Mouse (Mus musculus) limb, embryonic 11.5 days (tissue): ENCODE results near the gene Pik3ip1. TPM values are rescaled to one million over a fixed set of nuclear protein-coding genes. Genes with fewer than 3 reads are reported as not detected.

ENCODE experiments used
- ATAC-seq: fragments of 200-750 bp; cut with Nextera tagmentation; 2 replicates; pipeline ENCODE4 v1.8.0; 2017; ENCODE audit warnings: low read depth; ENCODE audit not compliant: insufficient number of reproducible peaks, low FRiP score, low TSS enrichment
- DNase-seq: peaks from one replicate; pipeline ENCODE4 v3.0.0-alpha.2; 2015; ENCODE audit warnings: low spot score
- H3K27ac ChIP-seq: fragments of 300-500 bp; sonication (generic); replicated peaks from 2 replicates; pipeline ENCODE4 v1.5.1; 2014; ENCODE audit warnings: low read depth, mild to moderate bottlenecking, low read length
- H3K27me3 ChIP-seq: fragments of 300-500 bp; sonication (generic); 2 replicates; pipeline ENCODE4 v1.6.1; 2014; ENCODE audit warnings: mild to moderate bottlenecking, low read length, mixed read lengths; ENCODE audit not compliant: control insufficient read depth, insufficient read depth
- H3K36me3 ChIP-seq: fragments of 300-500 bp; sonication (generic); 2 replicates; pipeline ENCODE4 v1.6.1; 2014; ENCODE audit warnings: mild to moderate bottlenecking, low read length, moderate library complexity, mixed read lengths; ENCODE audit not compliant: control insufficient read depth, insufficient read depth
- H3K4me1 ChIP-seq: fragments of 300-500 bp; sonication (generic); 2 replicates; pipeline ENCODE4 v1.6.1; 2014; ENCODE audit warnings: low read length, mixed read lengths; ENCODE audit not compliant: control insufficient read depth, insufficient read depth
- H3K4me2 ChIP-seq: fragments of 300-500 bp; sonication (generic); 2 replicates; pipeline ENCODE4 v1.6.1; 2014; ENCODE audit warnings: low read depth, mild to moderate bottlenecking, moderate library complexity; ENCODE audit not compliant: severe bottlenecking
- H3K4me3 ChIP-seq: fragments of 300-500 bp; sonication (generic); 2 replicates; pipeline ENCODE4 v1.5.1; 2014; ENCODE audit warnings: low read depth, low read length
- H3K9ac ChIP-seq: fragments of 300-500 bp; sonication (generic); 2 replicates; pipeline ENCODE4 v1.6.1; 2014; ENCODE audit warnings: mild to moderate bottlenecking, low read length
- H3K9me3 ChIP-seq: fragments of 300-500 bp; sonication (generic); 2 replicates; pipeline ENCODE4 v1.6.1; 2016; ENCODE audit warnings: low read length; ENCODE audit not compliant: control insufficient read depth
- WGBS: fragments of 180-500 bp; shearing (Covaris S2); extraction: QIAGEN DNeasy Blood & Tissue Kit; methylation state at CpG from one replicate; pipeline ENCODE4 v1.1.7; 2014; 5-methylcytosine and 5-hydroxymethylcytosine counted together
- polyA plus RNA-seq: library from polyadenylated mRNA; unstranded; fragments of >200 nt; fragmentation: Nextera tagmentation; extraction: Ambion mirVana; gene quantifications from 2 replicates; pipeline ENCODE4 v1.2.1, GENCODE M21; 2014

Pik3ip1 gene
- 10.2 and 11.5 TPM in 2 replicates for polyA plus RNA-seq

- ATAC-seq (no peak), DNase-seq (no peak)
- no peak within 1 kb of the TSS; the same call in 1 of the 2 replicates for H3K27ac ChIP-seq
- H3K4me2 ChIP-seq: peak within 1 kb of the TSS; percentile 92
- H3K27me3 ChIP-seq: no peaks in the 10 kb centered on the region
- peaks cover 3% of the 10 kb centered on the region; the same call in 1 of the 2 replicates for H3K4me1 ChIP-seq
- no peaks in the 10 kb centered on the region for H3K9me3 ChIP-seq
- H3K36me3 ChIP-seq: no peaks in the 10 kb centered on the region
- H3K9ac ChIP-seq: peak within 1 kb of the TSS; percentile 61
- H3K4me3 ChIP-seq: peak within 1 kb of the TSS; percentile 41
Measured at GRCm38 (mm10) chr11:3329891-3330451, at the start of gene Pik3ip1. TSS of gene Pik3ip1 (plus strand) at chr11:3330401.

GRCm38 (mm10) chr11:3282887-3283286 lies 47.3 kb upstream of the Pik3ip1 start:
- H3K9me3 ChIP-seq: no peaks in the 10 kb centered on the region
- H3K4me2 ChIP-seq: no peak overlapping the region

DNA sequence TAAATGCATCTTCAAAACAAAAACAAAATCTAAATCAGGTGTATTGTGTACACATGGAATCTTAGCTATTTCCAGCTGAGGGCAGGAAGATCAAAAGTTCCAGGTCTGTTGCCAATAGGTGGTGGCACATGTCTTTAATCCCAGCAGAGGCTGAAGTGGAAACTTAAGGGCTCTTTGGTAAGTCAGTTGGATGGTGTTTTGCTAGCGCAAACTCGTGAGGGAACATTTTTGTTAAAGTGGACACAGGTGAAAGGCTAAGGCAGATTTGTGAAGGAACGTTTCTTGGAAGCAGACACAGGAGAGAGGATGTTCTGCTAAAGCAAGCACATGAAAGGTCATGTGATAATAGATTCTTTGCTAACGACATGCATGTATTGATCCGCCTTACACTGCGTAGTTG lies 46.6 kb upstream of the Pik3ip1 start:
- no peak overlapping the region for H3K4me2 ChIP-seq
- H3K27ac ChIP-seq: no peak overlapping the region
- 89% methylated on average over 6 of the region's 6 CpGs for whole genome bisulfite sequencing
- no peaks in the 10 kb centered on the region for H3K36me3 ChIP-seq
- no peaks in the 10 kb centered on the region for H3K27me3 ChIP-seq
- ATAC-seq (no peak), DNase-seq (no peak)
- H3K4me3 ChIP-seq: no peak overlapping the region
- H3K9ac ChIP-seq: no peak overlapping the region
- no peaks in the 10 kb centered on the region for H3K9me3 ChIP-seq
- no peaks in the 10 kb centered on the region for H3K4me1 ChIP-seq

More at GRCm38 (mm10) chr11:3282887-3283286, 47.3 kb upstream of the Pik3ip1 start:
- Histone ChIP-seq H3K4me1 (no peaks in the 10 kb centered on the region), H3K27ac (no peak overlapping the region), H3K27me3 (no peaks in the 10 kb centered on the region), H3K36me3 (no peaks in the 10 kb centered on the region), H3K9ac (no peak overlapping the region), H3K4me3 (no peak overlapping the region)
- ATAC-seq: no peak
- no peak for DNase-seq
- WGBS: 89% methylated on average over 6 of the region's 6 CpGs

DNA sequence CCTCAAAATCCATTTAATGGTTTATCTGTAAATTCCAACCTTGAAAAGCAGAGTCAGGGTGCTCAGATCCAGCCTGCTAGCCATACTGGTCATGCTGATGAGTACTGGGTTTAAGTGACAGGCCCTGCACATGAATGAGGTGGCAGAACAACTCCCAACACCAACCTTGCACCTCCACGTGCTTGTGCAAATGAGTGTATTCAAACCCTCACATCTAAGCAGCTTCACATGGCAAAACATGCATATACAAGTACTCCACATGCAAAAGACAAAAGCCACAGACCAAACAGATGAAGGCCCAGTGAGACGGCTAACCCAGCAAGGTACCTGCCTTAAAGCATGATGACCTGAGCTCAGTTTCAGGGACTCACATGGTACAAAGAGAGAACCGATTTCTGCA lies 44.3 kb upstream of the Pik3ip1 start:
- DNase-seq: no peak
- H3K27ac ChIP-seq: no peak overlapping the region
- no peaks in the 10 kb centered on the region for H3K27me3 ChIP-seq
- no peak overlapping the region for H3K4me2 ChIP-seq
- no peak for ATAC-seq
- no peaks in the 10 kb centered on the region for H3K4me1 ChIP-seq
- 90% methylated on average over 3 of the region's 3 CpGs for WGBS
- H3K4me3 ChIP-seq: no peak overlapping the region
- no peaks in the 10 kb centered on the region for H3K36me3 ChIP-seq
- no peak overlapping the region for H3K9ac ChIP-seq
- H3K9me3 ChIP-seq: no peaks in the 10 kb centered on the region

DNA sequence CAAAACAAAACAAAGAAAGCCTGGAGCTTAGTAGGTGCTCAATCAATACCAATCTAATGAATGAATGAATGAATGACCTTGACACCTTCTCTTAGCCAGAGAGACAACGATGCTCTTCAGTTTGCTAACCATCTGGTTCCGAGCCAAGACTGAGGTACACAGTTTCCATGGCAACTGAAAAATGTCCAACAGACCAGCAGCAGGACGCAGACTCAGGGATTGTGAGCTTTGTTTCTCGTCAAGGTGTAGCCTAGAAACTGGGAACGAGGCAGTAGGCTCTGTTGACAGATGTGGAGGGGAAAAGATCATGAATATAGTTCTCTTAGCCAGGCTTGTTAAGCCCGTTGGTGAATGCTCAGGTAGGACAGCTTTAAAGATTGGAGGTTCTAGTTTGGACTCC lies 43.1 kb upstream of the Pik3ip1 start:
- DNase-seq: no peak
- H3K9ac ChIP-seq: no peak overlapping the region
- H3K36me3 ChIP-seq: 0 out of 2 replicates have a peak, but pooled peaks cover 5% of the 10 kb centered on the region
- H3K4me3 ChIP-seq: no peak overlapping the region
- ATAC-seq: no peak
- H3K27ac ChIP-seq: no peak overlapping the region
- H3K9me3 ChIP-seq: no peaks in the 10 kb centered on the region
- H3K27me3 ChIP-seq: no peaks in the 10 kb centered on the region
- WGBS: 50% methylated on average over 6 of the region's 6 CpGs
- H3K4me1 ChIP-seq: no peaks in the 10 kb centered on the region
- H3K4me2 ChIP-seq: no peak overlapping the region

- ATAC-seq (no peak), DNase-seq (no peak)
- Histone ChIP-seq H3K36me3 (0 out of 2 replicates have a peak, but pooled peaks cover 5% of the 10 kb centered on the region), H3K27me3 (no peaks in the 10 kb centered on the region), H3K4me1 (no peaks in the 10 kb centered on the region), H3K9me3 (no peaks in the 10 kb centered on the region), H3K4me2 (peak overlapping the region; percentile 100), H3K4me3 (peak overlapping the region; percentile 91; the same call in 1 of the 2 replicates), H3K27ac (peak overlapping the region; percentile 99; the same call in 1 of the 2 replicates), H3K9ac (peak overlapping the region; percentile 100; the same call in 1 of the 2 replicates)
- 68% methylated on average over 5 of the region's 5 CpGs for WGBS
Measured at GRCm38 (mm10) chr11:3287921-3288320, 42.3 kb upstream of the Pik3ip1 start.

DNA sequence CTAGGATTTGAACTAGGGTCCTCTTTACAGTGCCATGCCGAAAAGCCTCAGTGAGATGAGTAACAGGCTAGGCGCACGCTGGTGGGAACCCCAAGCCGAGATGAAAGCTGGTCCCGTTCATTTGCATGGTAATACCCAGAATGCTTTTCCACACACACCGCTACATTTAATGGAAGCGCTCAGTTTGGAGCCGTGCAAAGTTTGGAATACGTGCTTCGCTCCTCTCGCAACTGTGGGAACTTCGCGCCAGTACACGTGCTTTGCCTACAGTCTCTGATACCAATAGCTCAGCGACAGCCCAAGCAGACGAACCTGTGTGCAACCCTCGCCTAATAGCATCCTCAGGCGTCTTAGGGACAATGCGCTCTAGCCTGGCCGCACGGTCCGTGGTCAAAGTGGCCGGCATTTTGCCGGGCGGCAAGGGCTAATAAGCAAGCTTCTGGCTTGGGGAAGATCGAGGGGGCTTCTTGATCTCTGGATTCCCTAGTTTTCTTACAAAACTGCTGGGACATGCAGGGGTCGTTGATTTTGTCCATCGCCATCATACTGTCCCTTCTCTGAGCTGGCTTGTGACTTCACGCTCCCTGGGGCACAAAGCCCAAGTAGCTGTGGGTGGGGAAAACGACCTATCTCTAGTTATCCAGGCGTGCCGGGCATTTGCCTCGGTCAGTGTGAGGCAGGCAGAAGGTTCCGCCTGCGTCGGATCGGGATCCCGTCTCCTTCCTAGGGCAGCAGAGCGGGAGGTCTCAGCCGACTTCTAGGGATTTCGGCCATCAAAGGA lies 41.5 kb upstream of the Pik3ip1 start, which contains the start of gene Patz1:
Gene Patz1, plus strand, starts transcription at position 354 of the 781 bp plus-strand sequence.
- WGBS: under 1% methylated on average over 41 of the region's 41 CpGs
- H3K27ac ChIP-seq: peak within 1 kb of the TSS; percentile 99
- H3K9me3 ChIP-seq: no peaks in the 10 kb centered on the region
- peak; percentile 76 for DNase-seq
- H3K4me3 ChIP-seq: peak within 1 kb of the TSS; percentile 91
- peaks cover 6% of the 10 kb centered on the region for H3K4me1 ChIP-seq
- ATAC-seq: peak; percentile 49
- H3K36me3 ChIP-seq: peaks cover 10% of the 10 kb centered on the region; the same call in 1 of the 2 replicates
- H3K4me2 ChIP-seq: peak within 1 kb of the TSS; percentile 100
- no peaks in the 10 kb centered on the region for H3K27me3 ChIP-seq
- peak within 1 kb of the TSS; percentile 100 for H3K9ac ChIP-seq

DNA sequence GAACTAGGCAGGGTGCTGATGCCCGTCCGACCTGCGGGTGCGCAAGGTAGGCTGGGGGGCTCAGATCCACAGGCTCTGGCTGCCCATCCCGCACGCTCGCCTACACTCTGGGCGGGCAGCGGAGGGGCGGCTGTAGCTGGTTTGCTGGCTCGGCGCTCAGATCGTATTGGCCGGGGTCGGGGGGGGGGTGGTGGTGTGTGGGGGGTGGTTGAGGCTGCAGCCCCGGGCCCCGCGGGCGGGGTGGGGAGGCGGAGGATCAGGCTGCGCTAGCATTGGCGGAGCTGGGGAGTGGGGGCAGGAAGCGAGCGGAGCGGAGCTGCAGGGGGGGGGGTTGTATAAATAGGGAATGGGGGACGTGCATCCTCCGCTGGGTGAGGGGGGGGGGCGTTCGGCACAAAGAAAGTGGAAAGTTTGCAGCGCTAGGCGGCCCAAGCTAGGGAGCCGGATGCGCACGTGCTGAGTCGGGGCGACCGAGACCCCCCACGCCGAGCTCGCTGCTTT lies 40.8 kb upstream of the Pik3ip1 start:
- no peaks in the 10 kb centered on the region for H3K9me3 ChIP-seq
- peak overlapping the region; percentile 100 for H3K9ac ChIP-seq
- DNase-seq (peak; percentile 89), ATAC-seq (peak; percentile 88)
- H3K4me1 ChIP-seq: peaks cover 11% of the 10 kb centered on the region
- H3K27ac ChIP-seq: peak overlapping the region; percentile 99
- peak overlapping the region; percentile 100 for H3K4me2 ChIP-seq
- no peaks in the 10 kb centered on the region for H3K27me3 ChIP-seq
- WGBS: 0% methylated on average over 32 of the region's 40 CpGs
- H3K4me3 ChIP-seq: peak overlapping the region; percentile 91
- peaks cover 14% of the 10 kb centered on the region for H3K36me3 ChIP-seq
